In the genomic region with DNA sequence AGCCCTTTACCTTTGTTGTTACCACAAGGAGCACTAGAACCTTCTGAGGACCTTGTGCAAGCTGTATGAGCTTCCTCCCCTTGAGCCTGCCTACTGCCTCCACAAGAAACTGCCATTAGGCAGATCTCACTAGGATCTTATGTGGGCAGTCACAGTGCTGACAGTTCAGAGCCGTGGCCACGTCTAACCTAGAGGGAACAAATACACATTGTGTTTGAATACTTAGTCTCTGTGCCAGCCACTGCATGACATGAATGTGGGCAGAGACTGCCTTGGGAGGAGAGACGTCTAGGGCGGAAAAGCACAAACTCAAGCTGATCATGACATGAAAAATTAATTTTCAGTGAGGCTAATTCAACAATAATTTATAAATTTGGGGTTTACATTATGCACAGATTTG, we compare ENCODE assay signal across 21 mouse cellular contexts.
DNase-seq lines count a peak whose midpoint lies in the region; TF ChIP-seq lines count a peak whose summit lies in the region.
"Had no signal": no experiment of that assay in that cellular context is flagged by ENCODE, and none has a peak within 500 bp of the region (broad histone marks: within the 10 kb centered on the region; RNA-seq: fewer than 3 reads in every experiment).

No protein-coding gene starts in this region.

- no peaks in the 10 kb centered on the region for H3K27me3 ChIP-seq in heart, embryonic 10.5 days (ENCODE audit: insufficient read depth, poor library complexity, severe bottlenecking)
- H3K27me3 ChIP-seq: CH12.LX; heart, embryonic 12.5 days; hindbrain, embryonic 13.5 days; intestine, embryonic 15.5 days had no signal

- H3K36me3 ChIP-seq in heart, embryonic 10.5 days, result no peaks in the 10 kb centered on the region
- H3K36me3 ChIP-seq: embryonic facial prominence, embryonic 10.5 days; forebrain, embryonic 10.5 days; heart, embryonic 12.5 days; hindbrain, embryonic 13.5 days; intestine, embryonic 15.5 days had no signal

- peaks cover 41% of the 10 kb centered on the region for H3K4me1 ChIP-seq in heart, embryonic 10.5 days
- H3K4me1 ChIP-seq in cortical plate, adult 2 months (ENCODE audit: control insufficient read depth, insufficient read depth, low read length), result no peaks in the 10 kb centered on the region
- H3K4me1 ChIP-seq: forebrain, embryonic 10.5 days; hindbrain, embryonic 13.5 days; intestine, embryonic 15.5 days had no signal

- no peak overlapping the region for H3K4me3 ChIP-seq in heart, embryonic 10.5 days
- H3K4me3 ChIP-seq in cortical plate, adult 2 months (ENCODE audit: insufficient read depth, low read length), result no peak overlapping the region
- H3K4me3 ChIP-seq: embryonic facial prominence, embryonic 10.5 days; forebrain, embryonic 10.5 days; heart, adult 2 months; heart, embryonic 12.5 days; hindbrain, embryonic 13.5 days; intestine, embryonic 15.5 days had no signal

- H3K27ac ChIP-seq in heart, embryonic 10.5 days, result 0 out of 2 replicates have a peak overlapping the region, but pooled peaks have one; percentile 32
- peak overlapping the region; percentile 28; the same call in 1 of the 2 replicates for H3K27ac ChIP-seq in cortical plate, adult 2 months (ENCODE audit: insufficient read depth, low read length)
- H3K27ac ChIP-seq: embryonic facial prominence, embryonic 10.5 days; forebrain, embryonic 10.5 days; heart, adult 2 months; hindbrain, embryonic 13.5 days; intestine, embryonic 15.5 days had no signal

- intact Hi-C loops in heart, postnatal 36 days (cut with DNase I), result no loop called here

- TF ChIP-seq POLR2A in cortical plate, adult 2 months (IDR thresholded peaks at IDR 0.05; ENCODE audit: extremely low read depth, insufficient read depth, low read length), result no peak

- no peaks in the 10 kb centered on the region for H3K9me3 ChIP-seq in heart, embryonic 10.5 days
- H3K9me3 ChIP-seq: embryonic facial prominence, embryonic 10.5 days; forebrain, embryonic 10.5 days; heart, embryonic 12.5 days; hindbrain, embryonic 13.5 days; intestine, embryonic 15.5 days had no signal

- WGBS in heart, embryonic 10.5 days, result 70% methylated on average over 4 of the region's 4 CpGs

- TF ChIP-seq CTCF in cortical plate, adult 2 months (IDR thresholded peaks at IDR 0.05; ENCODE audit: extremely low read depth, insufficient read depth, low read length), result no peak

- DNase-seq in heart, embryonic 10.5 days (ENCODE audit: low spot score), result no peak
- DNase-seq in heart, postnatal 36 days, result no peak
- peak; percentile 7 to 14 for DNase-seq in layer of hippocampus, adult 8-10 months (ENCODE audit: low spot score in 2 of 2)
- no peak for DNase-seq in layer of hippocampus, postnatal 10 days (ENCODE audit: low spot score in 2 of 2)
- DNase-seq in Muller cell, postnatal 12 days (ENCODE audit: inconsistent ontology term), result peak; percentile 32
- DNase-seq in adrenal gland, postnatal 10 days, result no peak
- DNase-seq in spleen, postnatal 4 days (ENCODE audit: low spot score in 2 of 2), result no peak
- DNase-seq: adrenal gland, adult 2 months; adrenal gland, postnatal 36 days; cerebellum, adult 11 months; cerebellum, adult 9-11 months; cerebellum, postnatal 36 days; gastrocnemius, postnatal 10 days; heart, adult 2 months had no signal

Comparison
In these comparisons a context has a peak if more than half of its experiments do, and no peak if none do; other contexts are left out.
1. DNase-seq: peak in layer of hippocampus, adult 8-10 months (2 of 2) and Muller cell, postnatal 12 days (single experiment); none in heart, embryonic 10.5 days (single experiment), heart, postnatal 36 days (0 of 2), layer of hippocampus, postnatal 10 days (0 of 2), adrenal gland, postnatal 10 days (single experiment) and spleen, postnatal 4 days (0 of 2).